Mouse (Mus musculus) liver, embryonic 11.5 days (tissue): ENCODE results near the gene Ergic3. TPM values are rescaled to one million over a fixed set of nuclear protein-coding genes. Genes with fewer than 3 reads are reported as not detected.

Source experiments
- ATAC-seq: fragments of 200-750 bp; cut with Nextera tagmentation; replicated peaks from 2 replicates; pipeline ENCODE4 v1.8.0; 2017; ENCODE audit warnings: moderate number of reproducible peaks, mild to moderate bottlenecking, moderate TSS enrichment, moderate library complexity; ENCODE audit not compliant: low FRiP score
- DNase-seq: peaks from one replicate; pipeline ENCODE4 v3.0.0-alpha.2; 2017; ENCODE audit warnings: low spot score
- H3K27ac ChIP-seq: fragments of 300-500 bp; sonication (generic); 2 replicates; pipeline ENCODE4 v1.5.1; 2014; ENCODE audit warnings: mild to moderate bottlenecking, low read depth, low read length, control low read depth
- H3K27me3 ChIP-seq: fragments of 300-500 bp; sonication (generic); replicated peaks from 2 replicates; pipeline ENCODE4 v1.6.1; 2014; ENCODE audit warnings: low read length, mixed read lengths; ENCODE audit not compliant: control insufficient read depth, insufficient read depth
- H3K36me3 ChIP-seq: fragments of 300-500 bp; sonication (generic); 2 replicates; pipeline ENCODE4 v1.6.1; 2014; ENCODE audit warnings: mild to moderate bottlenecking, low read length, moderate library complexity, mixed read lengths; ENCODE audit not compliant: control insufficient read depth, insufficient read depth
- H3K4me1 ChIP-seq: fragments of 300-500 bp; sonication (generic); replicated peaks from 2 replicates; pipeline ENCODE4 v1.6.1; 2014; ENCODE audit warnings: low read length, mixed read lengths; ENCODE audit not compliant: control insufficient read depth, insufficient read depth
- H3K4me2 ChIP-seq: fragments of 300-500 bp; sonication (generic); 2 replicates; pipeline ENCODE4 v1.6.1; 2014; ENCODE audit warnings: mild to moderate bottlenecking, control low read depth, moderate library complexity
- H3K4me3 ChIP-seq: fragments of 300-500 bp; sonication (generic); 2 replicates; pipeline ENCODE4 v1.5.1; 2014; ENCODE audit warnings: low read depth, low read length, control low read depth
- H3K9ac ChIP-seq: fragments of 300-500 bp; sonication (generic); 2 replicates; pipeline ENCODE4 v1.6.1; 2014; ENCODE audit warnings: low read depth, low read length, control low read depth
- H3K9me3 ChIP-seq: fragments of 300-500 bp; sonication (generic); 2 replicates; pipeline ENCODE4 v1.6.1; 2016; ENCODE audit warnings: low read length, inconsistent platforms, mixed read lengths; ENCODE audit not compliant: control insufficient read depth
- WGBS: fragments of 180-500 bp; shearing (Covaris S2); extraction: QIAGEN DNeasy Blood & Tissue Kit; methylation state at CpG from one replicate; pipeline ENCODE4 v1.1.7; 2014; 5-methylcytosine and 5-hydroxymethylcytosine counted together
- polyA plus RNA-seq: library from polyadenylated mRNA; unstranded; fragments of >200 nt; fragmentation: Nextera tagmentation; extraction: Ambion mirVana; gene quantifications from 2 replicates; pipeline ENCODE4 v1.2.1, GENCODE M21; 2014

Ergic3 gene
- polyA plus RNA-seq, 1 experiment from 2014 or later: 166 TPM

- Histone ChIP-seq H3K27me3 (no peaks in the 10 kb centered on the region), H3K27ac (peak overlapping the region; percentile 32; the same call in 1 of the 2 replicates), H3K36me3 (peaks cover 54% of the 10 kb centered on the region), H3K9me3 (no peaks in the 10 kb centered on the region), H3K4me2 (peak overlapping the region; percentile 73; the same call in 1 of the 2 replicates), H3K9ac (no peak overlapping the region), H3K4me1 (peaks cover 31% of the 10 kb centered on the region), H3K4me3 (no peak overlapping the region)
- ATAC-seq: no peak
- 94% methylated on average over 6 of the region's 6 CpGs for WGBS
- DNase-seq: no peak
Observed at GRCm38 (mm10) chr2:155987131-155987530, 20.7 kb upstream of the Ergic3 start.

- peak; percentile 95 for ATAC-seq
- Histone ChIP-seq H3K9ac (peak overlapping the region; percentile 68), H3K4me3 (peak overlapping the region; percentile 56), H3K4me2 (peak overlapping the region; percentile 73), H3K9me3 (no peaks in the 10 kb centered on the region), H3K27me3 (no peaks in the 10 kb centered on the region), H3K27ac (peak overlapping the region; percentile 90), H3K4me1 (peaks cover 31% of the 10 kb centered on the region), H3K36me3 (peaks cover 56% of the 10 kb centered on the region)
- peak; percentile 64 for DNase-seq
- 37% methylated on average over 4 of the region's 4 CpGs for WGBS
Observed at GRCm38 (mm10) chr2:155989085-155989484, 18.8 kb upstream of the Ergic3 start.

- Histone ChIP-seq H3K36me3 (peaks cover 57% of the 10 kb centered on the region), H3K9me3 (no peaks in the 10 kb centered on the region), H3K27ac (peak overlapping the region; percentile 25; the same call in 1 of the 2 replicates), H3K4me2 (peak overlapping the region; percentile 73), H3K9ac (peak overlapping the region; percentile 17), H3K4me3 (peak overlapping the region; percentile 17; the same call in 1 of the 2 replicates), H3K4me1 (peaks cover 31% of the 10 kb centered on the region), H3K27me3 (no peaks in the 10 kb centered on the region)
- ATAC-seq: no peak
- WGBS: 90% methylated on average over 10 of the region's 10 CpGs
- no peak for DNase-seq
Observed at GRCm38 (mm10) chr2:155991151-155991550, 16.7 kb upstream of the Ergic3 start.

- H3K4me3 ChIP-seq: peak overlapping the region; percentile 13
- H3K9ac ChIP-seq: peak overlapping the region; percentile 17
- no peaks in the 10 kb centered on the region for H3K9me3 ChIP-seq
- H3K4me1 ChIP-seq: peaks cover 31% of the 10 kb centered on the region
- 85% methylated on average over 14 of the region's 14 CpGs for WGBS
- peak overlapping the region; percentile 73 for H3K4me2 ChIP-seq
- H3K36me3 ChIP-seq: peaks cover 62% of the 10 kb centered on the region
- no peaks in the 10 kb centered on the region for H3K27me3 ChIP-seq
- DNase-seq (no peak), ATAC-seq (no peak)
- H3K27ac ChIP-seq: no peak overlapping the region
Observed at GRCm38 (mm10) chr2:155991863-155992321, 16.0 kb upstream of the Ergic3 start.

GRCm38 (mm10) chr2:156005393-156005792 is 2.5 kb upstream of the Ergic3 start:
- no peak overlapping the region for H3K9ac ChIP-seq
- H3K4me3 ChIP-seq: no peak overlapping the region
- H3K27me3 ChIP-seq: no peaks in the 10 kb centered on the region
- no peak overlapping the region for H3K27ac ChIP-seq
- ATAC-seq: no peak
- peaks cover 3% of the 10 kb centered on the region; the same call in 1 of the 2 replicates for H3K9me3 ChIP-seq
- WGBS: 92% methylated on average over 4 of the region's 4 CpGs
- peaks cover 3% of the 10 kb centered on the region; the same call in 1 of the 2 replicates for H3K4me1 ChIP-seq
- no peak for DNase-seq
- H3K36me3 ChIP-seq: no peaks in the 10 kb centered on the region; the same call in 1 of the 2 replicates
- no peak overlapping the region for H3K4me2 ChIP-seq

- no peaks in the 10 kb centered on the region for H3K9me3 ChIP-seq
- no peak overlapping the region for H3K4me2 ChIP-seq
- H3K27ac ChIP-seq: no peak overlapping the region
- DNase-seq (no peak), ATAC-seq (no peak)
- H3K4me3 ChIP-seq: no peak overlapping the region
- peaks cover 29% of the 10 kb centered on the region for H3K36me3 ChIP-seq
- 91% methylated on average over 3 of the region's 3 CpGs for WGBS
- no peaks in the 10 kb centered on the region for H3K27me3 ChIP-seq
- peaks cover 27% of the 10 kb centered on the region for H3K4me1 ChIP-seq
- no peak overlapping the region for H3K9ac ChIP-seq
Observed at GRCm38 (mm10) chr2:156018106-156018505, 10.3 kb downstream of the Ergic3 start.

- H3K36me3 ChIP-seq: peaks cover 15% of the 10 kb centered on the region
- no peak overlapping the region for H3K4me3 ChIP-seq
- H3K4me2 ChIP-seq: 0 out of 2 replicates have a peak overlapping the region, but pooled peaks have one; percentile 4
- no peak for DNase-seq
- no peaks in the 10 kb centered on the region for H3K27me3 ChIP-seq
- WGBS: 47% methylated on average over 8 of the region's 8 CpGs
- peaks cover 31% of the 10 kb centered on the region for H3K4me1 ChIP-seq
- H3K9me3 ChIP-seq: no peaks in the 10 kb centered on the region
- ATAC-seq: peak; percentile 83
- H3K27ac ChIP-seq: peak overlapping the region; percentile 87
- peak overlapping the region; percentile 31; the same call in 1 of the 2 replicates for H3K9ac ChIP-seq
Observed at GRCm38 (mm10) chr2:156021219-156021618, 13.4 kb downstream of the Ergic3 start.

- WGBS: 67% methylated on average over 2 of the region's 2 CpGs
- H3K36me3 ChIP-seq: peaks cover 13% of the 10 kb centered on the region
- ATAC-seq: peak; percentile 59
- no peaks in the 10 kb centered on the region for H3K27me3 ChIP-seq
- peak overlapping the region; percentile 87 for H3K27ac ChIP-seq
- no peak overlapping the region for H3K4me3 ChIP-seq
- H3K9me3 ChIP-seq: no peaks in the 10 kb centered on the region
- H3K9ac ChIP-seq: peak overlapping the region; percentile 31; the same call in 1 of the 2 replicates
- H3K4me1 ChIP-seq: peaks cover 31% of the 10 kb centered on the region
- no peak overlapping the region for H3K4me2 ChIP-seq
- no peak for DNase-seq
Observed at GRCm38 (mm10) chr2:156021765-156022164, 13.9 kb downstream of the Ergic3 start.

GRCm38 (mm10) chr2:156025482-156025881 is 17.6 kb downstream of the Ergic3 start:
- DNase-seq (no peak), ATAC-seq (no peak)
- H3K36me3 ChIP-seq: no peaks in the 10 kb centered on the region
- H3K4me3 ChIP-seq: no peak overlapping the region
- H3K9ac ChIP-seq: no peak overlapping the region
- H3K4me1 ChIP-seq: peaks cover 25% of the 10 kb centered on the region
- no peaks in the 10 kb centered on the region for H3K9me3 ChIP-seq
- H3K4me2 ChIP-seq: no peak overlapping the region
- no peaks in the 10 kb centered on the region for H3K27me3 ChIP-seq
- H3K27ac ChIP-seq: no peak overlapping the region
